8 mouse cellular contexts compared by ENCODE assay signal in genomic region chr5:138657854-138658253, GRCm38 (mm10). TPM values are rescaled to one million over a fixed set of nuclear protein-coding genes. Genes with fewer than 3 reads are reported as not detected.
DNase-seq lines count a peak whose midpoint lies in the region; ATAC-seq and TF ChIP-seq lines count a peak whose summit lies in the region.

No protein-coding gene starts in this region.

- no peaks in the 10 kb centered on the region for H3K4me1 ChIP-seq in liver, adult 2 months (ENCODE audit: control insufficient read depth, insufficient read depth, low read length)
- no peaks in the 10 kb centered on the region for H3K4me1 ChIP-seq in forebrain, embryonic 13.5 days
- no peaks in the 10 kb centered on the region for H3K4me1 ChIP-seq in intestine, embryonic 14.5 days (replicated peaks; ENCODE audit: control insufficient read depth, insufficient read depth, low read length)
- no peaks in the 10 kb centered on the region for H3K4me1 ChIP-seq in midbrain, embryonic 12.5 days
- H3K4me1 ChIP-seq in stomach, embryonic 16.5 days (ENCODE audit: control insufficient read depth, insufficient read depth, low read length): no peaks in the 10 kb centered on the region

- WGBS in liver, adult 2 months: 18% methylated on average over 6 of the region's 6 CpGs
- 30% methylated on average over 6 of the region's 6 CpGs for WGBS in forebrain, embryonic 13.5 days
- WGBS in intestine, embryonic 14.5 days: 29% methylated on average over 6 of the region's 6 CpGs
- whole genome bisulfite sequencing in midbrain, embryonic 12.5 days: 29% methylated on average over 6 of the region's 6 CpGs
- 37% methylated on average over 6 of the region's 6 CpGs for WGBS in stomach, embryonic 16.5 days

- ATAC-seq in forebrain, embryonic 13.5 days: peak; percentile 55; the same call in 1 of the 2 replicates
- ATAC-seq in intestine, embryonic 14.5 days (replicated peaks; ENCODE audit: low FRiP score, low TSS enrichment, low read depth): 0 out of 2 replicates have a peak, but pooled peaks have one; percentile 58
- 0 out of 2 replicates have a peak, but pooled peaks have one; percentile 38 for ATAC-seq in midbrain, embryonic 12.5 days (ENCODE audit: low FRiP score, low read depth)
- peak; percentile 72 for ATAC-seq in stomach, embryonic 16.5 days (ENCODE audit: insufficient read depth, low FRiP score)

- H3K4me2 ChIP-seq in forebrain, embryonic 13.5 days: no peak overlapping the region
- H3K4me2 ChIP-seq in intestine, embryonic 14.5 days (ENCODE audit: low read length): no peak overlapping the region
- H3K4me2 ChIP-seq in midbrain, embryonic 12.5 days (replicated peaks): no peak overlapping the region
- H3K4me2 ChIP-seq in stomach, embryonic 16.5 days (ENCODE audit: low read depth, low read length): no peak overlapping the region

- H3K9me3 ChIP-seq in forebrain, embryonic 13.5 days (replicated peaks): no peaks in the 10 kb centered on the region
- H3K9me3 ChIP-seq in intestine, embryonic 14.5 days (ENCODE audit: control insufficient read depth, low read length): no peaks in the 10 kb centered on the region
- H3K9me3 ChIP-seq in midbrain, embryonic 12.5 days: no peaks in the 10 kb centered on the region
- no peaks in the 10 kb centered on the region for H3K9me3 ChIP-seq in stomach, embryonic 16.5 days (replicated peaks; ENCODE audit: control insufficient read depth, low read length)

- peak; percentile 59 for DNase-seq in liver, adult 2 months (ENCODE audit: extremely low read depth, low read depth, low spot score)
- DNase-seq in liver: no peak
- peak; percentile 52 for DNase-seq in c-Kit-positive CD71-positive TER-119-negative erythroid progenitor cells, embryonic 14.5 days (ENCODE audit: low read depth)
- peak; percentile 59 for DNase-seq in intestine, embryonic 14.5 days (ENCODE audit: low spot score)
- DNase-seq in left cerebral cortex, postnatal 14 days (ENCODE audit: low spot score in 2 of 2): peak; percentile 58 to 64

- no peak overlapping the region for H3K27ac ChIP-seq in liver, adult 2 months (replicated peaks; ENCODE audit: insufficient read depth, low read depth, low read length)
- H3K27ac ChIP-seq in forebrain, embryonic 13.5 days: no peak overlapping the region
- no peak overlapping the region for H3K27ac ChIP-seq in intestine, embryonic 14.5 days (ENCODE audit: low read depth)
- H3K27ac ChIP-seq in midbrain, embryonic 12.5 days (replicated peaks): no peak overlapping the region
- H3K27ac ChIP-seq in stomach, embryonic 16.5 days (ENCODE audit: low read length): no peak overlapping the region

- H3K27me3 ChIP-seq in liver, adult 2 months (ENCODE audit: control insufficient read depth, insufficient read depth, low read length): no peaks in the 10 kb centered on the region
- no peaks in the 10 kb centered on the region for H3K27me3 ChIP-seq in forebrain, embryonic 13.5 days
- H3K27me3 ChIP-seq in intestine, embryonic 14.5 days (replicated peaks; ENCODE audit: control insufficient read depth, insufficient read depth, low read length): no peaks in the 10 kb centered on the region
- H3K27me3 ChIP-seq in midbrain, embryonic 12.5 days: no peaks in the 10 kb centered on the region
- no peaks in the 10 kb centered on the region for H3K27me3 ChIP-seq in stomach, embryonic 16.5 days (ENCODE audit: control insufficient read depth, insufficient read depth, low read length)

- TF ChIP-seq CTCF in liver, adult 2 months (IDR thresholded peaks at IDR 0.05; ENCODE audit: low read depth, low read length): peak; percentile 42; the same call in 1 of the 2 replicates

- intact Hi-C loops in left cerebral cortex, postnatal 14 days (cut with DNase I): no loop called here

- H3K4me3 ChIP-seq in liver, adult 2 months (ENCODE audit: insufficient read depth, low read depth, low read length): no peak overlapping the region
- no peak overlapping the region for H3K4me3 ChIP-seq in forebrain, embryonic 13.5 days
- H3K4me3 ChIP-seq in intestine, embryonic 14.5 days (ENCODE audit: low read depth, low read length): no peak overlapping the region
- H3K4me3 ChIP-seq in midbrain, embryonic 12.5 days: no peak overlapping the region
- H3K4me3 ChIP-seq in stomach, embryonic 16.5 days (replicated peaks; ENCODE audit: low read length): no peak overlapping the region

- no peak overlapping the region for H3K9ac ChIP-seq in liver, adult 2 months (ENCODE audit: low read depth, low read length)
- H3K9ac ChIP-seq in forebrain, embryonic 13.5 days: no peak overlapping the region
- H3K9ac ChIP-seq in intestine, embryonic 14.5 days (ENCODE audit: low read length): no peak overlapping the region
- no peak overlapping the region for H3K9ac ChIP-seq in midbrain, embryonic 12.5 days (replicated peaks)
- H3K9ac ChIP-seq in stomach, embryonic 16.5 days (ENCODE audit: low read length): no peak overlapping the region

- no peaks in the 10 kb centered on the region for H3K36me3 ChIP-seq in liver, adult 2 months (ENCODE audit: control insufficient read depth, insufficient read depth, low read length)
- no peaks in the 10 kb centered on the region for H3K36me3 ChIP-seq in forebrain, embryonic 13.5 days (ENCODE audit: poor library complexity, severe bottlenecking)
- H3K36me3 ChIP-seq in intestine, embryonic 14.5 days (ENCODE audit: control insufficient read depth, insufficient read depth, low read length): no peaks in the 10 kb centered on the region
- no peaks in the 10 kb centered on the region for H3K36me3 ChIP-seq in midbrain, embryonic 12.5 days
- no peaks in the 10 kb centered on the region for H3K36me3 ChIP-seq in stomach, embryonic 16.5 days (ENCODE audit: control insufficient read depth, insufficient read depth, low read length)

- no peaks in the 10 kb centered on the region for H3K79me2 ChIP-seq in liver, adult 2 months (ENCODE audit: control insufficient read depth, insufficient read depth, low read length)

- no peak for TF ChIP-seq POLR2A in liver, adult 2 months (IDR thresholded peaks at IDR 0.05; ENCODE audit: extremely low read depth, insufficient read depth, low read length)

RNA-seq across cellular contexts. Expression of gene A430033K04Rik, which starts 35.2 kb away (rescaled TPM):
- 6.3 and 7.2 TPM in 2 replicates for total RNA-seq in liver, adult 2 months (2014; rRNA removed)
- polyA plus RNA-seq in liver, adult 2 months (2012; rRNA removed): 0.99 and 1.4 TPM in 2 replicates
- 19.5 and 21.9 TPM in 2 replicates for polyA plus RNA-seq in forebrain, embryonic 13.5 days (2015; fragmentation: Nextera tagmentation; extraction: Ambion mirVana)
- polyA plus RNA-seq in intestine, embryonic 14.5 days (2014; fragmentation: Nextera tagmentation; extraction: Ambion mirVana): 11.1 and 12.1 TPM in 2 replicates
- 10 to 100 TPM; 11.5 to 12.3 TPM for total RNA-seq in left cerebral cortex, postnatal 14 days (2021)
- polyA plus RNA-seq in midbrain, embryonic 12.5 days (2016; fragmentation: Nextera tagmentation; extraction: Ambion mirVana): 14.9 and 16.8 TPM in 2 replicates
- polyA plus RNA-seq in stomach, embryonic 16.5 days (2015; fragmentation: Nextera tagmentation; extraction: Ambion mirVana): 10.8 and 13.6 TPM in 2 replicates

RNA-seq across cellular contexts. Expression of gene Zfp68, which starts 38.3 kb away (rescaled TPM):
- total RNA-seq in liver, adult 2 months (2014; rRNA removed): 14.5 and 15.3 TPM in 2 replicates
- 3.3 TPM in 2 replicates for polyA plus RNA-seq in liver, adult 2 months (2012; rRNA removed)
- 93.5 and 96.6 TPM in 2 replicates for polyA plus RNA-seq in forebrain, embryonic 13.5 days (2015; fragmentation: Nextera tagmentation; extraction: Ambion mirVana)
- polyA plus RNA-seq in intestine, embryonic 14.5 days (2014; fragmentation: Nextera tagmentation; extraction: Ambion mirVana): 59.9 and 70.7 TPM in 2 replicates
- total RNA-seq in left cerebral cortex, postnatal 14 days (2021): 10 to 100 TPM; 22.8 to 26.6 TPM
- 81.5 and 85.2 TPM in 2 replicates for polyA plus RNA-seq in midbrain, embryonic 12.5 days (2016; fragmentation: Nextera tagmentation; extraction: Ambion mirVana)
- 62.8 and 63.0 TPM in 2 replicates for polyA plus RNA-seq in stomach, embryonic 16.5 days (2015; fragmentation: Nextera tagmentation; extraction: Ambion mirVana)

Comparison
In these comparisons a context has a peak if more than half of its experiments do, and no peak if none do; other contexts are left out.
1. RNA of gene Zfp68, which starts 38.3 kb away (polyA plus RNA-seq): 93.5 to 96.6 TPM in forebrain, embryonic 13.5 days, 81.5 to 85.2 TPM in midbrain, embryonic 12.5 days, 62.8 to 63.0 TPM in stomach, embryonic 16.5 days and 59.9 to 70.7 TPM in intestine, embryonic 14.5 days; 3.3 TPM in liver, adult 2 months; every median in the first group is over 10 times any median in the second.
2. Peak in every context shown above with its lines, with median percentiles within 50 percentile points of each other: ATAC-seq.